Mouse (Mus musculus) c-Kit-negative CD71-positive TER-119-positive erythroid progenitor cells, embryonic 14.5 days (primary cell): ENCODE data around the gene Ybey.

Source experiments
- DNase-seq: peaks from one replicate; pipeline ENCODE4 v3.0.0-alpha.2; 2013; ENCODE audit warnings: low read depth, low spot score

Ybey gene

GRCm38 (mm10) chr10:76442178-76443088 lies 26.5 kb downstream of the Ybey start, which contains the start of gene Pcnt:
TSS of gene Pcnt (minus strand) at chr10:76442786.
- peak; percentile 96 for DNase-seq

GRCm38 (mm10) chr10:76440281-76440680 lies 28.6 kb downstream of the Ybey start, which contains the start of gene AC141477.1:
TSS of gene AC141477.1 (minus strand) at chr10:76440444.
- no peak for DNase-seq

GRCm38 (mm10) chr10:76439107-76439890 lies 29.6 kb downstream of the Ybey start:
- no peak for DNase-seq

- DNase-seq: no peak
Observed at GRCm38 (mm10) chr10:76433925-76434324, 35.0 kb downstream of the Ybey start.

DNA sequence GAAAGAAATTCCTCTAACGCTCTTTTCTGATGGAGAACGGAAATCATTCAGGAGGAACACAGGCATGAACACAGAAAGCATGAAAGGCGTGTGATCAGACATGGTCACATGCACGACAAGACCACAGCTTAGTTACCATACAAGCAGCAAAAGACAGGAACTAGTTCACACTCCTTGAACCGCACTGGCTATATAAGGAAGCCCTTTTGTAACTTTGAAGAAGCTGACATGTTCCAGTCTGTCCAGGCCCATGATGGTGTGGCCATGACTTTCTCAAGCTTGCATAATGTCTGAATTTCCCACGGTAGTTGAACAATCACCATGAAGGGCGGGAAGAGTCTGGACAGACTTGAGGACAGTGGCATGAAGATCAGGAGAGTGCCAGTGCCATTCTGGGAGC lies 43.2 kb downstream of the Ybey start:
- DNase-seq: no peak

DNA sequence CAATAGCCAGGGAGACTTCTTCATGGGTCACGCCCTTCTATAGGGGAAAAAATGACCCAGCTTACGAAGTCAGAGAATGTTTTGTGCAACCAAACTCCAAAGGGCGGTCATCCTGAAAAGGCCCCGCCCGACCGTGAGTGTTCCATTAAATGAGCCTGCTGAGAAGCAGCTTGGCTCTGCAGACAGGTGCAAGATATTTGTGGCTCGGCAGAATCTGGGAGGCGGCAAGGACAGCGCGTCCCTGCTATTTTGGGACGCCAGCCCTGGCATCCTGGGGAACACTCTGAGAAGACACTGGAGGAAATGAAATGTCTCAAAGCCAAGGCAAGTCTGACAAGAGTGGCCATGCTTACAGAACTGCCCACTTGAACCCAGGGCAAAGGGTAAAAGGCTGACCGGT lies 52.1 kb downstream of the Ybey start:
- DNase-seq: no peak
